Mouse (Mus musculus): ENCODE measurements at regions not wholly inside any gene's neighbourhood (a gene's known extent, or its start where the extent isn't known, plus 50 kb on each side); places are given as distances from the start of the nearest gene placed in this dataset.

- DNase-seq: peak; percentile 44
Measured at GRCm38 (mm10) chr5:121078531-121078930, 68.6 kb upstream of the Rph3a start.

DNA sequence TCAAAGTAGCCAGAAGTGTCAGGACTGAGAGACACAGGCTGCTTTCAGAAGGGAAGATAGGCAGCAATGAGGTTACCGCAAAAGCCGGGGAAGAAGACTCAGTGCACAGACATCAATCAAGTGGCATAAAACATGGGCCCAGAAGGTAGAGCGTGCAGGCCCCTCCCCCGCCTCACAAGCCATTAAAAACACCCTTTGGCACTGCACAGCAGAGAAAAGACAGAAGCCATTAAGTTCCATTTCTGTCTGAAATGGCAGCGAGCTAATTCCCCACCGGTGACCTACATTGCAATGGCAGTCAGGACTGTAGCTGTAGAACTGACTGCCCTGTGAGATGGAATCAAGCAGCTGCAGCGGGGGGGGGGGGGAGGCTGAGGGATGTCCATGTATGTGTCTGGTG, 66.8 kb upstream of the Rph3a start:
- DNase-seq: no peak

DNA sequence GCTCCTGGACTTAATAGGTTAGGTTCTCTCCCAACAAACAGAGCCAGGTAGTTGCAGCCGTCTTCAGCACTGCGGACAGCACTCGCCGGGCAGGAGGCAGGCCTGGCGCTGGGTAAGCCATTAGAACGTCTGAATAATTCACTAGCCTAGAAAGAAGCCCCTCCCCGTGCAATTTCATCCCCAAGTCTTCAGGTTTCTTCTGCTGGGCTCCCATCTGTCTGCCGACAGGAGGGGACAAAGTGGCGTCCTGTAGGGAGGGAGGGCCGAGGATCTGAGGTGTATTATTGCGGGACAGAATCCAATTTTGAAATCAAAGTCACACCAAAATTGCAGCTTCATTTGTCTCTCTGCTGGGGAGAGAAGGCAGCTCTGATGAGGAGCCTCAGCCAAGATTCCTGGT, 58.9 kb upstream of the Rph3a start:
- peak; percentile 8 for DNase-seq

GRCm38 (mm10) chr5:121064721-121065120, 54.8 kb upstream of the Rph3a start:
- DNase-seq: no peak

GRCm38 (mm10) chr5:121062930-121063584, 53.2 kb upstream of the Rph3a start:
- peak; percentile 26 for DNase-seq

GRCm38 (mm10) chr5:121061688-121062087, 51.8 kb upstream of the Rph3a start:
- DNase-seq: no peak
